Mouse (Mus musculus) embryonic fibroblast, embryonic 13.5 days (primary cell): Measurements from ENCODE around the gene Gm42791.

Experiments
- CTCF ChIP-seq: IDR thresholded peaks from 2 replicates; pipeline ENCODE4 v1.5.1; 2011; ENCODE audit warnings: mild to moderate bottlenecking, control low read depth, low read length, moderate library complexity, borderline replicate concordance; ENCODE audit not compliant: insufficient read depth
- POLR2A ChIP-seq: IDR thresholded peaks from 2 replicates; pipeline ENCODE4 v1.6.1; 2011; ENCODE audit warnings: low read depth, mild to moderate bottlenecking, control low read depth, low read length, moderate library complexity

GRCm38 (mm10) chr5:148973019-148973668 lies 21.8 kb downstream of the Gm42791 start:
- TF ChIP-seq CTCF (no peak), POLR2A (no peak)
